Mouse (Mus musculus) spleen, postnatal 36 days (tissue): ENCODE data around the gene Doc2b.
A peak's percentile ranks its signal among the peaks of the same experiment; 100 is the strongest.

Experiments
- DNase-seq, 2 experiments: peaks; one replicate each; pipeline ENCODE4 v3.0.0; 2022; ENCODE audit warnings: low spot score in 2 of 2, mixed read lengths in 1 of 2

Doc2b gene

DNA sequence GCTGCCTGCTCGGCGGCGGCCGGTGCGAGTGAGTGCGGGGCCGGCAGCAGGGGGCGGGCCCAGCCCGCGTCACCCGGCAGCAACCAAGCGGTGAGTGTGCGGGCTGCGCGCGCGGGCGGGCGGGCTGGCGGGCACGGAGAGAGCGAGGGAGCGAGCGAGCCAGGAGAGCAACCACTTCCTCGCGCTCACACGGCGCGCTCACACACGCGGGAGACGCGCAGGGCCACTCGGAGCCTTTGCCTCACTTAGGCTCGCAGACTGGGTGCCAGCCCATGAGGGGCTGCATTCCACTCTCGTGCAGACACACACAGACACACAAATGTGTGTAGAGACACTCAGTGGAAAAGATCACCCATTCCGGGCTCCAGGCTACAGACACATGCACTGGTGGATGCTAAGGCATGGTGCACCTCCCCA is at the start of gene Doc2b:
Doc2b (minus strand) TSS at position 21 of the 417 bp plus-strand sequence.
- no peak for DNase-seq

DNA sequence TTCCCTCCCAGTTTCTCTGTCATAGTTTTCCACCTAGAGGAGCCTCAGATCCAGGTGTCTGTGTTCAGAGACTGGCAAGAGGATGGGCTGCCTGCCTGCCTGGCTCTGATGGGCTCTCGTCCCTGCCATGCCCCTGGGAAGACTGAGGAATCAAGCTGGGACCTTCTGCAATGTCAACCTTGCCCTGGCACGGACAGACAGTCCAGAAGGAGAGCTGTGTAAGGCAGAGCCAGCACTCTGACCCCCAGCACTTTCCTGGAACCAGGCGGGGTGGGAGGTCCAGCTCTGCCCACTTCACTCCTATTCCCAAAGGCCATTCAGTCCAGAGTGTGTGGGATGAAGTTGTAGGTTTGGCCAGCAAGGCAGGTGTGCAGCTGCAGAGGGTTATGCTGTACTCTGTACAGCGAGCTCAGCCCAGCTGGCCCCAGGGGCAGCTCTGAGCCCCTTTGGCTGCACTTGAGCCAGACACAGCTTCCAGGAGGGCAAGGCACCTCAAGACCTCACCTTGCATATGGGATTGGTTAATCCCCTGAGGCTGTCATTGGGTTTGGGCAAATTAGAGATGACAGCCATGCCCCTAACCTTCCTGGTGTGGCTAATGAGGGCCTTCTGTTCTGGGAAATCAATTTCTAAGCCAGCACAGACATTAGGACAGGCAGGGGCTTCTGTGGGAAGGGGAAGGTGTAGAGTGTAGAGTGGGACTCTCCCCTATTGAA is 47.2 kb upstream of the Doc2b start:
- no peak for DNase-seq

- DNase-seq = no peak
These were observed 45.7 kb upstream of the Doc2b start for GRCm38 (mm10) chr11:75841503-75841902.

DNA sequence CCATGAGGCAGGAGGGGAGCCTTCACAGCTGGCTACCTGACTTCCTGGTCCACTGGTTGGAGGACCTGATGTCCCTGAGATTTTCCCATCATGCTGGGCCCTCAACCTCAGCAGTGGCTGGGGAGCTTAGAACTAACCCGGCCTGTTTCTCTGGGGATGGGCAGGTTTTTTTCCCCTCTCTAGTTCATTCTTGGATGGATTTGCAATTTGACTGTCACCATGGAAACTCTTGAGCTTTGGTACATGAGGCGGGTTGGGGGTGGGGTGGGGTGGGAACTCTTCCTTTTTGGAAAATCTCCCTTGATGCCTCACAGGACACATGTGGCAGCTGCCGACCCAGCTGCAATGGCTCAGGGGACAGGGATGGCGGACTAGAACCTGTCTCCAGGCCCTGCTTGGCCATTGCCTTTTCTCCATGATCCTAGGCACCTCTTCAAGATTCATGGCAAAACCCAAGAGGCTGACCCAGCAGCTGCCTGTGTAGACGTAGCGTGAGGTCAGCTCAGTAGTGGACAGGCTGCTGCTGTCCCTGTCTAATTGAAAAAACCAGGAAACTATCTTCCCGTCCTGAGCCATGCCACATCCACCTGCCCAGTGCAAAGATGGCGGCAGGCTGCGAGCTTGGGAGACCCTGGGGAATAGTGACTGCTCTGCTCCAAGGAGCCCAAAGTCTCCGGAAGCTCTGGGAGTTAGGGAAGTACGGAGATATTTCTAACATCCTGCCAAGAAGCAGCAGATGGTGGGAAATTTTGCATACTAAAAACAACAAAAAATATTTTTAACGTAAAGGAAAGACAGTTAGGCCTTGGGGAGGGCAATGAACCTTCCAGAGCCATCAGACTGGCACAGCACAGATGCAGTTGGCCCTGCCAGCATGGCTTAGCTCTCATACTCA is 43.9 kb upstream of the Doc2b start:
- no peak for DNase-seq

DNA sequence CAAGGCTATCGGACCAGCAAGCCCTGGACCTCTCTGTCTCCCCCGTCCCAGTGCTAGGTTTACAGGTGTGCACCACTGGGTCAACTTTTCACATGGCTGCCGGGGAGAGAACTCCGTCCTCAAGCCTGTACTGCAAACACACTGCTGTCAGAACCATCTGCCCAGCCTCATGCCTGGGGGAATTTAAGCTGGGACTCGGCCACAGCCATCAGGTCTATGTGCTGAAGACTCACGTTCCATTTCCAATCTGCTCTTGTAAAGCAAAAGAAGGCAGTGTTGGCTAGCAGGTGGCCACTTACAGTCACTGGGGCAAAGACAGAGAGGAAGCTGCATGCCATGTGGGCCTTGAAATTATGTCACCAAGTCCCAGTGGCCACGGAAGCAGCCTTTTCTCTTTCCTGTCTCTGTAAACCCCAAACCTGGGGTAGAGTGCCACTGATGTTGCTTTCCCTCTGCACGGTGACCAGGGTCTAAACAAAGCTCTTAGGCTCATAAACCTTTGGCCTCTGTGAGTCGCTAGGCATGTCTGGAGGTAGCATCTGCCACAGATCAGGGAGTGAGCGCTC is 43.1 kb upstream of the Doc2b start:
- DNase-seq = peak; percentile 30 to 46

DNA sequence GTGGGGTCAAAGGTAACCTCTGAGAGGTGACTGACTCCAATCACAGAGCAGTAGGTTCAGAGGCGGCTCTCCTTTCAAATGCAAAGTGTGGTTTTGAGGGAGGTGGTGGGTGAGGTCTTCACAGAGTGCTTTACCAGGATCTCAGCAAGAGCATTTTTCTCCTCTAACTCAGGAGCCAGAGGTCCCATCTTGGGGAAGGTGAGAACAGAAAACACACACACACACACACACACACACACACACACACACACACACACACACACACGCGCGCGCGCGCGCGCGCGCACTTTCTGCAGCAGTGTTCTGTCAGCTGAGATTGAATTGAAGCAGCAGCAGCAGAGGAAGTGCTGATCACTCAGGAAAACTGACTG is 40.4 kb upstream of the Doc2b start:
- peak in 1 of 2 experiments; percentile 25 for DNase-seq

DNA sequence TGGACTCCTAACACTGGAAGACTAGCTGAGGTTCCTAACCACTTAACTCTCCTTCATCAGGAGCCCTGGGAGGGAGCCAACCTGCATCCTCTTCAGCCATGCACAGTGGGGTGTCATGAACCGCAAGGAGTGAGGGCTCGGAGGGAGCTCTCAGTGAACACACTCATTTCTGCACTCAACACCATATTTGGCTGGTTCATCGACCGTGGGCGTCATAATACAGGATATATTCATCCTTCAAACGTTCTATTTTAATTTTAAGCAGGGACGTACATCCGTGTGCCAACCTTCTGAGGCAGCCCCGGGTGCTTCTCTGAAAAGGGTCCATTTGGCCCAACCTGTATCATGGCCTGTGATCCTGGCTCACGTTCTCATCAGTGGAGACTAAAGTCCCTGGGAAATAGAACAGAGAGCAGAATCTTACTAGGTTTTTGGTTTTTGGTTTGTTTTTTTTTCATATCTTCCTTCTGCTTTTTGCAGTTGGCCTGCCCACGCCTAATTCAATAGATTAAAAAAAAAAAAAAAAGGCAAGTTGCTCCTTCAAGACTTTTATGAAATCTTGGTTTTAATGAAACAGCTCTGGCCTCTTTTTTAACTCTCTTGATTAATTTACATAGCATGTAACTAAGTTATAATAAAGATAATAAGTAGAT is 39.9 kb upstream of the Doc2b start:
- DNase-seq = peak; percentile 38 to 44

DNA sequence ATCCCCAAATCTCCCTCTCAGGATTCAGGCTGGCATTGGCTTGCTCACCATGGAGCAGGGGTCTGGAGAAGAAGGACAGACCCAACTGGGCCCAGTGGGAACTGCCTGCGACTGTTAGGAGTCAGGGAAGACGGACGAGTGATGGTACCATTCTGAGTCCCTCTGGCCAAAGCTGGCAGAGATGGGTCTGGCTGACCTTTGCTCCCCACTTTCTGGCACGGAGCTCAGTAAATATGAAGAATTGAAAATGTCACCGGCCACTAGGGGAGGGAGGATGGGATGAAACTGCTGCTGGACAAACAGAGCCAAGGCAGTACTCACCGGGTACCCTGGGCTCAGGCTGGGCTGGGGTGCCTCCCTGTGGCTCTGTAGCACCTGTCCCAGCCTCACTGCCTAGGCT is 37.2 kb upstream of the Doc2b start:
- no peak for DNase-seq

DNA sequence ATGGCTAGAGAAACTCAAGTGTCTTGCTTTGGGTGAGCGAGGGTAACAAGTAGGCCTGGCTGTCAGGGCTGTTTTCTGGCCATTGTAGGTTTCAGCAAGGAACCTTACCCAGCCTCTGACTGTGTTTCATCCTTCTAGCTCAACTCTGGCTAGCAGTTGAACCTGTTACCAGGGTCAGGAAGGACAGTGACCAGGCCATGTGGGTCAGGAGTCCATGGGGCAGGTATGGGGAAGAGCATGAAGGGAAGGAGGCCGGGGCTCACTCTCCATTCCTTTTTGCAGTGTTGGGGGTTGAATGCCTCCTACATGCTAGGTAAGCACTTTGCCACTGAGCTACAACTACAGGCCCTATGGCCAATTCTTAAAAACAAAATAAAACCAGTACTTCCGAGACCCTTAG is 34.5 kb upstream of the Doc2b start:
- no peak for DNase-seq

DNA sequence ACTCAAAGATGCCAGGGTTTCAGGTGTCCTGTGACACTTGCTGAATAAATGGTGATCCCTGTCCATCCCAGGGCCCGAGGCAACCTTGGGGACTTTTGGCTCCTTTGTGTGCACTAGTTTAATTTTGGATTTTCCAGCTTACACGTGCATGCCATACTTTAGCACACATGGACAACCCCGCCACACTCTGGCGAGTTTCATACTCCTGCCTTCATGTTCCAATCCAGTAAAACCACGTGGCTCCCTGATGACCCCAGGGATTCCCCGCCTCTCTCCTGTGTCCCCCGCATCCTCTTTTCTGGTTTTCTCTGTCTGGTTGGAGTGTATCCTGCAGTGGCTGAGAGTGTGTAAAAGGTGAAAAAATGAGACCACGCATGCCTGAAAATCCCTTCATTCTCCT is 31.6 kb upstream of the Doc2b start:
- DNase-seq = peak in 1 of 2 experiments; percentile 26

GRCm38 (mm10) chr11:75823506-75823905 is 27.7 kb upstream of the Doc2b start:
- DNase-seq = no peak

- DNase-seq = no peak
These were observed 17.2 kb upstream of the Doc2b start for GRCm38 (mm10) chr11:75813085-75813484.

GRCm38 (mm10) chr11:75811900-75812299 is 16.1 kb upstream of the Doc2b start:
- peak; percentile 25 to 31 for DNase-seq

- DNase-seq = no peak
These were observed 14.7 kb upstream of the Doc2b start for GRCm38 (mm10) chr11:75810526-75810925.

GRCm38 (mm10) chr11:75807486-75807885 is 11.6 kb upstream of the Doc2b start:
- DNase-seq = no peak

- no peak for DNase-seq
These were observed 6.1 kb upstream of the Doc2b start for GRCm38 (mm10) chr11:75801771-75802550.

- no peak for DNase-seq
These were observed 5.5 kb upstream of the Doc2b start for GRCm38 (mm10) chr11:75801369-75801768.

DNA sequence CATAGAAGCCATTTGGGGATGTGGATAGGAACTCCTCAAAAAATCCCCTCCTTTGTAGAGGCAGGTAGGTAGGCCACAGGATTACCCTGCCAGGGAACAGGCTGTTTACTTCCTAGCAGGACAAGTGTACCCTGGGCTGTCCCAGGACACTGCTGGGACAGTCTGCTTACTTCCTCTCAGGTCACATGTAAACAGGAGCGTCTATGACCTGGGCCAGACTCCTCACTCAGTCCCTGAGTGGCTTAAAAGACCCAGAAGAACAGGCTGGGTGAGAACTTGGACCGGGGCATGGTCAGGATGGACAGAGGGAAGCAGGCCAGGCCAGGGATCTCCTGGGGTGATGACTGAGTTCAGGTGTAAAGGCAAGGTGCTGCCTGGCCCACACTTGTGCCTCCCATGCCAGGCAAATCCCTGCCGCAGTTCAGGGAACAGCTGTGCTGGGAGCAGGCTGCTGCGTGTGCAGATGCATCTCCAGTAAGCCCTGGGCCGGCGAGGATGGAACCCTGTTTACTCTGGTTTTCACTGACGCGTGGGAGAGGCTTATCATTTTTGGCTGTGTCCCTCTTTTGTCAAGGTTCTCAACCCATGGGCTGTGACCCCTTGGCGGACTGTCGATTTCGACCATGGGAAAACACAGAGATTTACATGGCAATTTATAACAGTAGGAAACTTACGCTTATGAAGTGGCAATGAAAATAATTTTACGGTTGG is 842 bp upstream of the Doc2b start:
- no peak for DNase-seq

DNA sequence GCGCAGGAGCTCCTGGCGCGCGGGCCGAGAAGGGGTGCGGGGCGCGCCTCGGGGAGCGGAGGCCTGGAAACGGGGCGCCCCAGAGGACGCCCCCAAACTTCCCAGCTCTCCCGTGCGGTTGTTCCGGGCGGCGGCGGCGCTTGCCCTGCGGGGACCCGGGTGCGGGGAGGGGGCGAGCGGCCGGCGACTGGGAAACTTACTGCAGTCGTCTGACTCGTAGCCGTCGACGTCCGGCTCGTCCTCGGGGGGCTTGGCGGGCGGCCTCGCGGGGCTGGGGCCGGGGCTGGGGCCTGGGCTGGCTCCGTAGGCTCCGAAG is 570 bp downstream of the Doc2b start:
- DNase-seq = no peak

DNA sequence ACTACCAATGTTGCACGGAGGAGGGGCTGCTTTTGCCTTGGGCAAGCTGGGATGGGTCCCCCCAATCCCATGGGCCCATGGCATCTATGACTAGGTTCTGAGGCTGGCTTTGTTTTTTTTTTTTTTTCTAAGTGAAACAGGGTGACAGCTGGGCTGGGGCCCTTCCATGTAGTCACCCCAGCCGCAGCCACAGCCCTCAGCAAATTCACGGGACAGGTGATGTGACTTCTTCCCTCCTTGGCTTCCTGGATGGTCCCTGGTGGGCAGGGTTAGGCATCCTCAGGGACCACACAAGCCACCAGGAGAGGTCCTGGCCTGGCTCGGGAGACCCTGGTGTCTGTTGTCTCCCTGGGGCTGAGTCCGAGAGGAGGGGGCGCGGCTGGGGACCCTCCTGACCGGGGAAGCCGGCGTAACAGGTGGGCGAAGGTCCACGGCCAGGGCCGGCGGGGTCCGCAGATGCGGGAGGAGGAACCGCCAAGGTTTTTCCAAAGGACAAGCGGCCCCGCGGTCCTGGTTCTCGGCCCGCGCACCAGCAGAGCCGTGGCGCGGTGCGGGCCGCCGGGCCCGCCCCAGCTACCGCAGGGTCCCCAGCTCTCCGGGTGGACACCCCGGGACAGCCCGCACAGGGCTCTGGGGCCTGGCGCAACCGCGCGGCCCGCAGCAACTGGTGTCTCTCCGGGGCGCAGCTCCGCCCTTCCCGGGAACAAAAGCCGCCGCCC is 1.1 kb downstream of the Doc2b start:
- no peak for DNase-seq
